Mouse (Mus musculus) hindbrain, embryonic 12.5 days (tissue): ENCODE data around the gene Adcyap1r1. TPM values are rescaled to one million over a fixed set of nuclear protein-coding genes. Genes with fewer than 3 reads are reported as not detected.
A peak's percentile ranks its signal among the peaks of the same experiment; 100 is the strongest.

ENCODE experiments used
- ATAC-seq: fragments of 200-750 bp; cut with Nextera tagmentation; 2 replicates; pipeline ENCODE4 v1.8.0; 2017; ENCODE audit warnings: moderate TSS enrichment; ENCODE audit not compliant: low FRiP score
- H3K27ac ChIP-seq: fragments of 300-500 bp; sonication (generic); 2 replicates; pipeline ENCODE4 v1.5.1; 2016; ENCODE audit warnings: mild to moderate bottlenecking
- H3K27me3 ChIP-seq: fragments of 300-500 bp; sonication (generic); 2 replicates; pipeline ENCODE4 v1.6.1; 2016; ENCODE audit warnings: mild to moderate bottlenecking
- H3K36me3 ChIP-seq: fragments of 300-500 bp; sonication (generic); 2 replicates; pipeline ENCODE4 v1.6.1; 2016; ENCODE audit warnings: mild to moderate bottlenecking
- H3K4me1 ChIP-seq: fragments of 300-500 bp; sonication (generic); 2 replicates; pipeline ENCODE4 v1.6.1; 2016
- H3K4me2 ChIP-seq: fragments of 300-500 bp; sonication (generic); replicated peaks from 2 replicates; pipeline ENCODE4 v1.6.1; 2016; ENCODE audit warnings: mild to moderate bottlenecking
- H3K4me3 ChIP-seq: fragments of 300-500 bp; sonication (generic); 2 replicates; pipeline ENCODE4 v1.5.1; 2016; ENCODE audit warnings: mild to moderate bottlenecking
- H3K9ac ChIP-seq: fragments of 300-500 bp; sonication (generic); 2 replicates; pipeline ENCODE4 v1.6.1; 2016; ENCODE audit warnings: mild to moderate bottlenecking, moderate library complexity
- H3K9me3 ChIP-seq: fragments of 300-500 bp; sonication (generic); replicated peaks from 2 replicates; pipeline ENCODE4 v1.6.1; 2016; ENCODE audit warnings: mild to moderate bottlenecking
- WGBS: fragments of 180-500 bp; shearing (Covaris S2); methylation state at CpG from one replicate; pipeline ENCODE4 v1.1.7; 2016; 5-methylcytosine and 5-hydroxymethylcytosine counted together
- polyA plus RNA-seq: library from polyadenylated mRNA; unstranded; fragments of >200 nt; fragmentation: Nextera tagmentation; extraction: Ambion mirVana; gene quantifications from 2 replicates; pipeline ENCODE4 v1.2.1, GENCODE M21; 2016

Gene Adcyap1r1
- 36.6 and 44.5 TPM in 2 replicates for polyA plus RNA-seq

- WGBS, result under 1% methylated on average over 58 of the region's 58 CpGs
- H3K4me1 ChIP-seq, result peaks cover 57% of the 10 kb centered on the region
- H3K27me3 ChIP-seq, result peaks cover 17% of the 10 kb centered on the region
- peak within 1 kb of the TSS; percentile 84 for H3K9ac ChIP-seq
- peak within 1 kb of the TSS; percentile 96 for H3K4me2 ChIP-seq
- no peaks in the 10 kb centered on the region for H3K36me3 ChIP-seq
- ATAC-seq, result peak; percentile 94
- H3K27ac ChIP-seq, result peak within 1 kb of the TSS; percentile 81
- peak within 1 kb of the TSS; percentile 74 for H3K4me3 ChIP-seq
- no peaks in the 10 kb centered on the region for H3K9me3 ChIP-seq
Observed at GRCm38 (mm10) chr6:55451771-55452371, at the start of gene Adcyap1r1. Gene Adcyap1r1 (plus strand): TSS chr6:55451978.

GRCm38 (mm10) chr6:55402041-55402776, 49.6 kb upstream of the Adcyap1r1 start:
- no peak overlapping the region for H3K27ac ChIP-seq
- 72% methylated on average over 9 of the region's 9 CpGs for whole genome bisulfite sequencing

GRCm38 (mm10) chr6:55403411-55404309, 48.1 kb upstream of the Adcyap1r1 start:
- 77% methylated on average over 9 of the region's 9 CpGs for WGBS
- Histone ChIP-seq H3K27me3 (peaks cover 3% of the 10 kb centered on the region; the same call in 1 of the 2 replicates), H3K27ac (no peak overlapping the region), H3K9me3 (no peaks in the 10 kb centered on the region), H3K4me3 (no peak overlapping the region), H3K4me1 (0 out of 2 replicates have a peak, but pooled peaks cover 8% of the 10 kb centered on the region), H3K36me3 (no peaks in the 10 kb centered on the region), H3K4me2 (no peak overlapping the region), H3K9ac (no peak overlapping the region)
- no peak for ATAC-seq

More at GRCm38 (mm10) chr6:55402041-55402776, 49.6 kb upstream of the Adcyap1r1 start:
- no peak overlapping the region for H3K4me2 ChIP-seq
- H3K4me1 ChIP-seq, result peaks cover 9% of the 10 kb centered on the region
- ATAC-seq, result no peak
- no peaks in the 10 kb centered on the region for H3K9me3 ChIP-seq
- no peaks in the 10 kb centered on the region for H3K36me3 ChIP-seq
- no peak overlapping the region for H3K9ac ChIP-seq
- H3K27me3 ChIP-seq, result no peaks in the 10 kb centered on the region
- no peak overlapping the region for H3K4me3 ChIP-seq

GRCm38 (mm10) chr6:55404421-55404990, 47.3 kb upstream of the Adcyap1r1 start:
- Histone ChIP-seq H3K9me3 (no peaks in the 10 kb centered on the region), H3K9ac (no peak overlapping the region), H3K4me2 (no peak overlapping the region), H3K36me3 (no peaks in the 10 kb centered on the region), H3K27ac (no peak overlapping the region), H3K27me3 (peaks cover 3% of the 10 kb centered on the region; the same call in 1 of the 2 replicates), H3K4me3 (no peak overlapping the region), H3K4me1 (0 out of 2 replicates have a peak, but pooled peaks cover 4% of the 10 kb centered on the region)
- WGBS, result 75% methylated on average over 5 of the region's 5 CpGs
- ATAC-seq, result no peak

- 86% methylated on average over 4 of the region's 4 CpGs for WGBS
- H3K36me3 ChIP-seq, result no peaks in the 10 kb centered on the region
- H3K9ac ChIP-seq, result no peak overlapping the region
- no peak overlapping the region for H3K27ac ChIP-seq
- H3K4me2 ChIP-seq, result no peak overlapping the region
- no peak overlapping the region for H3K4me3 ChIP-seq
- no peak for ATAC-seq
- H3K4me1 ChIP-seq, result peaks cover 6% of the 10 kb centered on the region; the same call in 1 of the 2 replicates
- H3K9me3 ChIP-seq, result no peaks in the 10 kb centered on the region
- H3K27me3 ChIP-seq, result peaks cover 3% of the 10 kb centered on the region; the same call in 1 of the 2 replicates
Observed at GRCm38 (mm10) chr6:55407345-55407744, 44.4 kb upstream of the Adcyap1r1 start.

GRCm38 (mm10) chr6:55410119-55410775, 41.5 kb upstream of the Adcyap1r1 start:
- H3K9ac ChIP-seq, result no peak overlapping the region
- no peak overlapping the region for H3K4me3 ChIP-seq
- peaks cover 3% of the 10 kb centered on the region; the same call in 1 of the 2 replicates for H3K27me3 ChIP-seq
- ATAC-seq, result peak; percentile 45; the same call in 1 of the 2 replicates
- no peaks in the 10 kb centered on the region for H3K36me3 ChIP-seq
- no peaks in the 10 kb centered on the region for H3K9me3 ChIP-seq
- H3K4me2 ChIP-seq, result no peak overlapping the region
- 44% methylated on average over 7 of the region's 7 CpGs for WGBS
- H3K27ac ChIP-seq, result no peak overlapping the region
- peaks cover 6% of the 10 kb centered on the region; the same call in 1 of the 2 replicates for H3K4me1 ChIP-seq

- H3K27me3 ChIP-seq, result peaks cover 3% of the 10 kb centered on the region; the same call in 1 of the 2 replicates
- ATAC-seq, result no peak
Observed at GRCm38 (mm10) chr6:55410977-55411376, 40.8 kb upstream of the Adcyap1r1 start.

GRCm38 (mm10) chr6:55416202-55416601, 35.6 kb upstream of the Adcyap1r1 start:
- H3K4me3 ChIP-seq, result no peak overlapping the region
- H3K4me2 ChIP-seq, result no peak overlapping the region
- no peak overlapping the region for H3K27ac ChIP-seq
- H3K9me3 ChIP-seq, result no peaks in the 10 kb centered on the region
- 48% methylated on average over 5 of the region's 5 CpGs for WGBS
- H3K27me3 ChIP-seq, result no peaks in the 10 kb centered on the region
- H3K4me1 ChIP-seq, result peaks cover 9% of the 10 kb centered on the region
- no peak overlapping the region for H3K9ac ChIP-seq
- H3K36me3 ChIP-seq, result no peaks in the 10 kb centered on the region
- ATAC-seq, result 0 out of 2 replicates have a peak, but pooled peaks have one; percentile 63

More at GRCm38 (mm10) chr6:55410977-55411376, 40.8 kb upstream of the Adcyap1r1 start:
- H3K4me3 ChIP-seq, result no peak overlapping the region
- no peak overlapping the region for H3K27ac ChIP-seq
- 80% methylated on average over 5 of the region's 5 CpGs for WGBS
- H3K4me1 ChIP-seq, result peaks cover 6% of the 10 kb centered on the region; the same call in 1 of the 2 replicates
- no peak overlapping the region for H3K9ac ChIP-seq
- H3K4me2 ChIP-seq, result no peak overlapping the region
- H3K9me3 ChIP-seq, result no peaks in the 10 kb centered on the region
- no peaks in the 10 kb centered on the region for H3K36me3 ChIP-seq

- H3K27me3 ChIP-seq, result no peaks in the 10 kb centered on the region
- H3K27ac ChIP-seq, result no peak overlapping the region
- no peak for ATAC-seq
- peaks cover 14% of the 10 kb centered on the region for H3K4me1 ChIP-seq
- no peak overlapping the region for H3K9ac ChIP-seq
- H3K4me3 ChIP-seq, result no peak overlapping the region
- WGBS, result 69% methylated on average over 2 of the region's 2 CpGs
- H3K9me3 ChIP-seq, result no peaks in the 10 kb centered on the region
- no peaks in the 10 kb centered on the region for H3K36me3 ChIP-seq
- no peak overlapping the region for H3K4me2 ChIP-seq
Observed at GRCm38 (mm10) chr6:55418746-55419410, 32.9 kb upstream of the Adcyap1r1 start.

GRCm38 (mm10) chr6:55420411-55420810, 31.4 kb upstream of the Adcyap1r1 start:
- 69% methylated on average over 3 of the region's 3 CpGs for WGBS
- H3K27ac ChIP-seq, result no peak overlapping the region

More at GRCm38 (mm10) chr6:55420411-55420810, 31.4 kb upstream of the Adcyap1r1 start:
- Histone ChIP-seq H3K9ac (no peak overlapping the region), H3K27me3 (no peaks in the 10 kb centered on the region), H3K9me3 (no peaks in the 10 kb centered on the region), H3K4me1 (peaks cover 14% of the 10 kb centered on the region), H3K4me2 (no peak overlapping the region), H3K4me3 (no peak overlapping the region), H3K36me3 (no peaks in the 10 kb centered on the region)
- ATAC-seq, result no peak
